Mouse (Mus musculus) MEL (cell line): ENCODE measurements around the gene Man1c1. TPM values are rescaled to one million over a fixed set of nuclear protein-coding genes. Genes with fewer than 3 reads are reported as not detected.

ENCODE experiments used
- DNase-seq: peaks from one replicate; pipeline ENCODE4 v3.0.0; 2011; ENCODE audit warnings: low read depth, low spot score
- H3K27ac ChIP-seq: 2 replicates; pipeline ENCODE4 v1.5.1; 2012; ENCODE audit warnings: low read depth, mild to moderate bottlenecking, control low read depth, low read length, moderate library complexity; ENCODE audit not compliant: control insufficient read depth
- H3K27me3 ChIP-seq, 2 experiments: fragments of 150-350 bp in 1 of 2; sonication (generic) in 1 of 2; 2 replicates each; pipeline ENCODE4 v1.6.1; 2012; ENCODE audit warnings: low read length in 2 of 2, mild to moderate bottlenecking in 2 of 2, improper control_type of control experiment in 1 of 2, moderate library complexity in 1 of 2; ENCODE audit not compliant: insufficient read depth in 2 of 2, control insufficient read depth in 1 of 2
- H3K36me3 ChIP-seq, 2 experiments: 2 replicates each; pipeline ENCODE4 v1.6.1; 2012 to 2014; ENCODE audit warnings: low read length in 2 of 2, improper control_type of control experiment in 1 of 2, inconsistent platforms in 1 of 2, mild to moderate bottlenecking in 1 of 2; ENCODE audit not compliant: insufficient read depth in 2 of 2, control insufficient read depth in 1 of 2
- H3K4me1 ChIP-seq, 2 experiments: fragments of 150-350 bp in 1 of 2; sonication (generic) in 1 of 2; 2 replicates each; pipeline ENCODE4 v1.6.1; 2012; ENCODE audit warnings: low read length in 2 of 2, improper control_type of control experiment in 1 of 2, mild to moderate bottlenecking in 1 of 2; ENCODE audit not compliant: insufficient read depth in 2 of 2, control insufficient read depth in 1 of 2
- H3K4me3 ChIP-seq, 2 experiments: fragments of 150-350 bp in 1 of 2; sonication (generic) in 1 of 2; 2 replicates each; pipeline ENCODE4 v1.5.1; 2012; ENCODE audit warnings: low read depth in 2 of 2, low read length in 2 of 2, mild to moderate bottlenecking in 2 of 2, moderate library complexity in 2 of 2, control low read depth in 1 of 2, improper control_type of control experiment in 1 of 2; ENCODE audit not compliant: control insufficient read depth in 1 of 2, insufficient read depth in 1 of 2
- H3K79me2 ChIP-seq: 2 replicates; pipeline ENCODE4 v1.6.1; 2012; ENCODE audit warnings: mild to moderate bottlenecking, low read length, moderate library complexity; ENCODE audit not compliant: control insufficient read depth, poor library complexity, insufficient read depth
- H3K9ac ChIP-seq: 2 replicates; pipeline ENCODE4 v1.6.1; 2012; ENCODE audit warnings: low read depth, mild to moderate bottlenecking, control low read depth, low read length, moderate library complexity; ENCODE audit not compliant: control insufficient read depth, poor library complexity, severe bottlenecking
- H3K9me3 ChIP-seq: fragments of 150-350 bp; sonication (generic); replicated peaks from 2 replicates; pipeline ENCODE4 v1.6.1; 2012; ENCODE audit warnings: mild to moderate bottlenecking, low read length, improper control_type of control experiment, moderate library complexity; ENCODE audit not compliant: insufficient read depth
- BHLHE40 ChIP-seq: IDR thresholded peaks from 2 replicates; pipeline ENCODE4 v1.6.1; 2012; ENCODE audit warnings: low read depth, mild to moderate bottlenecking, inconsistent platforms, low read length, improper control_type of control experiment, borderline replicate concordance
- CHD1 ChIP-seq: IDR thresholded peaks from 2 replicates; pipeline ENCODE4 v1.6.1; 2012; ENCODE audit warnings: low read depth, mild to moderate bottlenecking, inconsistent platforms, low read length, improper control_type of control experiment
- CTCF ChIP-seq, 3 experiments: IDR thresholded peaks in 2 of 3; conservative IDR thresholded peaks in 1 of 3; 2 replicates each; pipeline ENCODE4 v1.5.1; 2011 to 2012; ENCODE audit warnings: low read length in 3 of 3, low read depth in 2 of 3, mild to moderate bottlenecking in 2 of 3, improper control_type of control experiment in 1 of 3, inconsistent platforms in 1 of 3, mixed read lengths in 1 of 3, moderate library complexity in 1 of 3; ENCODE audit not compliant: control insufficient read depth in 1 of 3, insufficient read depth in 1 of 3, poor library complexity in 1 of 3, severe bottlenecking in 1 of 3
- ELF1 ChIP-seq: IDR thresholded peaks from 2 replicates; pipeline ENCODE4 v1.6.1; 2014; ENCODE audit warnings: low read depth, mild to moderate bottlenecking, inconsistent platforms, low read length, improper control_type of control experiment, moderate library complexity
- GABPA ChIP-seq: IDR thresholded peaks from 2 replicates; pipeline ENCODE4 v1.6.1; 2012; ENCODE audit warnings: low read depth, mild to moderate bottlenecking, inconsistent platforms, low read length, improper control_type of control experiment, moderate library complexity
- GATA1 ChIP-seq: IDR thresholded peaks from 2 replicates; pipeline ENCODE4 v1.6.1; 2011; ENCODE audit warnings: low read depth, low read length, improper control_type of control experiment
- HCFC1 ChIP-seq: IDR thresholded peaks from 2 replicates; pipeline ENCODE4 v1.6.1; 2012; ENCODE audit warnings: low read depth, mild to moderate bottlenecking, inconsistent platforms, low read length, improper control_type of control experiment, moderate library complexity
- MAFK ChIP-seq: IDR thresholded peaks from 2 replicates; pipeline ENCODE4 v1.6.1; 2011; ENCODE audit warnings: low read depth, mild to moderate bottlenecking, low read length, improper control_type of control experiment, borderline replicate concordance
- MAZ ChIP-seq: IDR thresholded peaks from 2 replicates; pipeline ENCODE4 v1.6.1; 2012; ENCODE audit warnings: low read depth, mild to moderate bottlenecking, inconsistent platforms, low read length, improper control_type of control experiment
- MEF2A ChIP-seq: IDR thresholded peaks from 2 replicates; pipeline ENCODE4 v1.6.1; 2014; ENCODE audit warnings: low read depth, mild to moderate bottlenecking, inconsistent platforms, low read length, improper control_type of control experiment; ENCODE audit not compliant: poor library complexity, insufficient replicate concordance, severe bottlenecking; ENCODE audit errors: extremely low read depth
- MYB ChIP-seq: IDR thresholded peaks from 2 replicates; pipeline ENCODE4 v1.6.1; 2011; ENCODE audit warnings: mild to moderate bottlenecking, low read depth, low read length, improper control_type of control experiment
- NELFE ChIP-seq: IDR thresholded peaks from 2 replicates; pipeline ENCODE4 v1.6.1; 2011; ENCODE audit warnings: low read depth, low read length, improper control_type of control experiment
- NRF1 ChIP-seq: IDR thresholded peaks from 2 replicates; pipeline ENCODE4 v1.6.1; 2014; ENCODE audit warnings: low read depth, mild to moderate bottlenecking, inconsistent platforms, low read length, improper control_type of control experiment, moderate library complexity; ENCODE audit not compliant: poor library complexity, insufficient read depth, severe bottlenecking
- POLR2A ChIP-seq, 2 experiments: IDR thresholded peaks; 2 replicates each; pipeline ENCODE4 v1.6.1; 2011 to 2012; ENCODE audit warnings: low read length in 2 of 2, mild to moderate bottlenecking in 2 of 2, control low read depth in 1 of 2, improper control_type of control experiment in 1 of 2, low read depth in 1 of 2, moderate library complexity in 1 of 2; ENCODE audit not compliant: control insufficient read depth in 1 of 2, insufficient read depth in 1 of 2, poor library complexity in 1 of 2
- POLR2AphosphoS2 ChIP-seq: IDR thresholded peaks from 2 replicates; pipeline ENCODE4 v1.6.1; 2011; ENCODE audit warnings: low read length, improper control_type of control experiment
- POLR2AphosphoS5 ChIP-seq: IDR thresholded peaks from 2 replicates; pipeline ENCODE4 v1.6.1; 2012; ENCODE audit warnings: low read depth, borderline replicate concordance, mild to moderate bottlenecking, inconsistent platforms, low read length, moderate library complexity, mixed read lengths
- SIN3A ChIP-seq: IDR thresholded peaks from 2 replicates; pipeline ENCODE4 v1.6.1; 2012; ENCODE audit warnings: low read length, improper control_type of control experiment, inconsistent platforms
- TCF12 ChIP-seq: IDR thresholded peaks from 2 replicates; pipeline ENCODE4 v1.6.1; 2014; ENCODE audit warnings: low read depth, mild to moderate bottlenecking, inconsistent platforms, low read length, improper control_type of control experiment, moderate library complexity
- USF2 ChIP-seq, 2 experiments: IDR thresholded peaks; 2 replicates each; pipeline ENCODE4 v1.6.1; 2011 to 2012; ENCODE audit warnings: improper control_type of control experiment in 2 of 2, low read length in 2 of 2, borderline replicate concordance in 1 of 2, inconsistent platforms in 1 of 2, low read depth in 1 of 2, mild to moderate bottlenecking in 1 of 2; ENCODE audit not compliant: insufficient read depth in 1 of 2
- ZNF384 ChIP-seq: IDR thresholded peaks from 2 replicates; pipeline ENCODE4 v1.6.1; 2012; ENCODE audit warnings: low read depth, mild to moderate bottlenecking, inconsistent platforms, low read length, improper control_type of control experiment
- polyA plus RNA-seq, 2 experiments: library from polyadenylated mRNA; stranded (reverse) in 1 of 2; unstranded in 1 of 2; fragments of >175 nt in 1 of 2; fragments of >200 nt in 1 of 2; gene quantifications; 2 replicates each; pipeline versions ENCODE4 v1.2.1 to v1.2.4; 2012; ENCODE audit warnings: low replicate concordance in 2 of 2, low read depth in 1 of 2; ENCODE audit not compliant: insufficient read length in 2 of 2, insufficient read depth in 1 of 2, missing spikeins in 1 of 2
- total RNA-seq: library from RNA; depleted of rRNA; stranded (reverse); fragments of 300-350 nt; gene quantifications from 2 replicates; pipeline ENCODE4 v1.2.3, GENCODE M21; 2012

Man1c1 gene
- total and polyA plus RNA-seq, 3 experiments: 1.9 to 5.2 TPM; not detected in 1

DNA sequence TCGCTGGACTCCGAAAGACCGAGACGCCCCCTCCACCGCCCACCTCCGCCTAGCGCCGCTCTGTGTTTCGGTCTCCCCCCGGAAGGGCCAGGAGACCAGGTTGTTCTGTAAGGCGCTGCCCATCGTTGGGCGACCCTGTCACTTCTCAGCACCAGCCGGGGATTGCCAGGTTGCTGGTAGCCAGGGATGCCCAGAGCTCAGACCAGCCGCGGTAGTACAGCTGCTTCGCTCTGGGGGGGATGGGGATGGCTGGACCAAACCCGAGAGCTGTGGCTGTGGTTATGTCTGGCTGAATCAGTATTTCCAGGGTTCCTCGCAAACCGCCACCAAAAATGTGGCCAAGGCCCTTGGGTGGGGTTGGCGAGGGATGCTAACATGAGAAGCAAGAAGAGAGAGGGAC is 500 bp upstream of the Man1c1 start:
- H3K27me3 ChIP-seq: no peaks in the 10 kb centered on the region
- H3K27ac ChIP-seq: no peak overlapping the region
- H3K4me3 ChIP-seq: peak overlapping the region; percentile 49 to 65
- TF ChIP-seq HCFC1 (no peak), MYB (no peak), ZNF384 (no peak), POLR2AphosphoS2 (no peak), USF2 (IDR thresholded peaks at IDR 0.05; ENCODE audit: borderline replicate concordance in 1 of 2, insufficient read depth in 1 of 2, low read depth in 1 of 2, low read length in 2 of 2) (no peak), GATA1 (no peak), CHD1 (no peak), ELF1 (no peak), CTCF (IDR thresholded peaks at IDR 0.05 in 2 of 3, conservative IDR thresholded peaks at IDR 0.05 in 1 of 3; ENCODE audit: control insufficient read depth in 1 of 3, insufficient read depth in 1 of 3, low read depth in 2 of 3, low read length in 3 of 3, poor library complexity in 1 of 3, severe bottlenecking in 1 of 3) (no peak), POLR2A (IDR thresholded peaks at IDR 0.05; ENCODE audit: control insufficient read depth in 1 of 2, insufficient read depth in 1 of 2, low read depth in 1 of 2, low read length in 2 of 2, poor library complexity in 1 of 2) (no peak), POLR2AphosphoS5 (no peak), BHLHE40 (no peak), GABPA (no peak)
- H3K36me3 ChIP-seq: no peaks in the 10 kb centered on the region; a peak in 1 of 4 replicates
- H3K9me3 ChIP-seq: no peaks in the 10 kb centered on the region
- no peak for DNase-seq
- no peaks in the 10 kb centered on the region for H3K4me1 ChIP-seq
- peak overlapping the region; percentile 36; the same call in 1 of the 2 replicates for H3K9ac ChIP-seq
- no peaks in the 10 kb centered on the region; the same call in 1 of the 2 replicates for H3K79me2 ChIP-seq

DNA sequence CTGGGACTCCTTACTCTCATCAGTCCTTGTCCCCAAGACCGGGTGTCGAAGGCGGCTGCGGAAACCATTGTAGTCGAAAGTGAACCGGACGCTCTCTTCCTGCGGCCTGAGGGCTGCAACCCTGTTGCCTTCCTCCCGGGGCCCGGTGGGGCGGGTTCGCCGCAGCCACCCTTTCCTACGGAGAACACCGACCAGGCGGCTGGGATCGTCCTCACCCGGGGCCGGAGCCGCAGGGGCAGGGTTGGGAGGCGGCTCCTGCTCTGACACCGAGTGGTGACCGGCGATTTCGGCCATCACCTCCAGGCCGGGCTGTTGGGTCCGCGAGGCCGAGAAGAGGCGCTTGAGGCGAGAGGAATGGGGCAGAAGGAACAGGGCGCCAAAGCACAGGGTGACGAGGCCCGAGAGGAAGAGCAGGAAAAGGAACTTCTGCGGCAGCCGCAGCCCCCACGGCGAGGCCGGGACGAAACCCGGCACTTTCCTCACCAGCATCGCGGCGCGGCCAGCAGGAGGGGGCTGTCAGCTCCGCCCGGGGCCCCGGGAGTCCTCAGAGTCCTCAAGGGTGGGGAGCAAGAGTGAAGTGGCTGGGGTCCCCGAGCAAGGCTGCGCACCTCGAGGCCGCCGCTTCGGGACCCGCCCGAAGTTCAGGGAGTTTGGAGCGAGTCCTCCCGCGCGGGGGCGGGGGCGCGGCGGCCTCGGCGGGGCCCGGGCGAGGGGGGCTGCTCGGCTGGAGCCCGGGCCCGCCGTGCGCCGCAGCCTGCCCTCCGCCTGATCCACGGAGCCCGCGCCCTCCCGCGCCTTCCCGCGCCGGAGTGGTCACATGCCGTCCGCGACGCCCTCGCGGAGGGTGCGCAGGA is 882 bp downstream of the Man1c1 start:
- H3K79me2 ChIP-seq: no peaks in the 10 kb centered on the region; the same call in 1 of the 2 replicates
- TF ChIP-seq NRF1 (no peak), SIN3A (no peak), CHD1 (no peak), MAFK (no peak), MYB (no peak), GABPA (no peak), POLR2AphosphoS2 (no peak), GATA1 (no peak), MEF2A (no peak), MAZ (no peak), POLR2AphosphoS5 (no peak), TCF12 (no peak), NELFE (no peak)
- DNase-seq: peak; percentile 44
- H3K4me3 ChIP-seq: peak overlapping the region; percentile 50 to 75
- no peaks in the 10 kb centered on the region for H3K27me3 ChIP-seq
- no peaks in the 10 kb centered on the region for H3K9me3 ChIP-seq
- no peaks in the 10 kb centered on the region for H3K4me1 ChIP-seq
- no peaks in the 10 kb centered on the region; a peak in 1 of 4 replicates for H3K36me3 ChIP-seq
- H3K9ac ChIP-seq: peak overlapping the region; percentile 65
- H3K27ac ChIP-seq: no peak overlapping the region
